Mouse (Mus musculus): ENCODE results near the gene Fnbp4. TPM values are rescaled to one million over a fixed set of nuclear protein-coding genes. Genes with fewer than 3 reads are reported as not detected.
A peak's percentile ranks its signal among the peaks of the same experiment; 100 is the strongest.

Fnbp4 gene
- polyA plus RNA-seq, 1 experiment: 9.3 TPM

DNA sequence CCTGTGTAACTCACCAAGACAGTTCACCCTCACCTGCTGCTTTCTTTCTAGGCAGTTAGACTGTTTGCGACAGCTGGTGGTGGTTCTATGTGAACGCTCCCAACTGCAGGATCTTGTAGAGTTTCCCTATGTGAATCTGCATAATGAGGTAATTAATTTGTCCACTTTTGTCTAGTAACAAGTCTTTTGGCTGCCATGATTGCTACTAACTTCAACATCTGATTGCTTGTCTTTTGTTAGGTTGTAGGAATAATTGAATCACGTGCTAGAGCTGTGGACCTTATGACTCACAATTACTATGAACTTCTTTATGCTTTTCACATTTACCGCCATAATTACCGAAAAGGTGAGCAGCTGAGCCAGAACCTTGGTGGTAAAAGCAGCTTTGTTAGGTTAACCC is 27.2 kb upstream of the Fnbp4 start:
- Histone ChIP-seq H3K4me2 (ENCODE audit: low read depth) (no peak overlapping the region), H3K4me3 (no peak overlapping the region), H3K79me2 (ENCODE audit: control insufficient read depth, insufficient read depth) (no peaks in the 10 kb centered on the region), H3ac (ENCODE audit: control insufficient read depth, insufficient read length) (no peak overlapping the region), H3K27me3 (ENCODE audit: control insufficient read depth, insufficient read depth, insufficient read length) (no peaks in the 10 kb centered on the region), H3K36me3 (ENCODE audit: control insufficient read depth, insufficient read depth) (peaks cover 85% of the 10 kb centered on the region)
- peak in 1 of 3 experiments; percentile 47 for TF ChIP-seq MYOD1 (IDR thresholded peaks at IDR 0.05; ENCODE audit: control insufficient read depth in 1 of 3, insufficient read length in 2 of 3, low read depth in 2 of 3)
- TF ChIP-seq USF1 (IDR thresholded peaks at IDR 0.05; ENCODE audit: low read depth): no peak

DNA sequence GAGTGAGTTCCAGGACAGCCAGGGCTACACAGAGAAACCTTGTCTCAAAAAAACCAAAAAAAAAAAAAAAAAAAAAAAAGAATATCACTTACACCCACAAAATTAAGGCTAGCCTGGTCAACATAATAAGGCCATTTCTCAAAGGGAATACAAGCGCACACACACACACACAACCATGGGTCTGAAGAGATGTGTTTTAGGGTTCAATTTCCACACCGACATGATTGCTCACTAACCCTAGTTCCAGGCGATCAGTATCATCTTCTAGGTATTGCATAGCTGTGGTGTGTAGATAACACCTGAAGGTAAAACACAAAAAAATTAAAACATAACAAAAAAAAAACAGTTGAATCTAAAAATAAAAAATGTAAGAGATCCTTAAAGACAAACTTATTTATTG is 18.4 kb upstream of the Fnbp4 start:
- no peak overlapping the region for H3K4me3 ChIP-seq
- TF ChIP-seq TCF12 (IDR thresholded peaks at IDR 0.05; ENCODE audit: insufficient read depth, poor library complexity, severe bottlenecking) (no peak), POLR2A (IDR thresholded peaks at IDR 0.05; ENCODE audit: insufficient read length, low read depth) (no peak), E2F4 (IDR thresholded peaks at IDR 0.05; ENCODE audit: insufficient read depth) (no peak), MYOG (IDR thresholded peaks at IDR 0.05; ENCODE audit: control insufficient read depth in 1 of 3, insufficient read depth in 1 of 3, insufficient read length in 2 of 3, low read depth in 2 of 3) (no peak), MAX (IDR thresholded peaks at IDR 0.05; ENCODE audit: low read depth) (no peak), MYOD1 (IDR thresholded peaks at IDR 0.05; ENCODE audit: control insufficient read depth in 1 of 3, insufficient read length in 2 of 3, low read depth in 2 of 3) (no peak), SRF (IDR thresholded peaks at IDR 0.05; ENCODE audit: control insufficient read depth, insufficient read length, low read depth) (no peak), CEBPB (IDR thresholded peaks at IDR 0.05; ENCODE audit: insufficient read depth, poor library complexity, severe bottlenecking) (no peak), TCF3 (IDR thresholded peaks at IDR 0.05; ENCODE audit: insufficient read length, low read depth) (no peak), USF1 (IDR thresholded peaks at IDR 0.05; ENCODE audit: low read depth) (no peak), POLR2AphosphoS2 (IDR thresholded peaks at IDR 0.05; ENCODE audit: insufficient read length, low read depth) (no peak), REST (IDR thresholded peaks at IDR 0.05; ENCODE audit: insufficient read depth, insufficient read length) (no peak)
- H3K79me2 ChIP-seq (ENCODE audit: control insufficient read depth, insufficient read depth): no peaks in the 10 kb centered on the region
- peaks cover 71% of the 10 kb centered on the region for H3K36me3 ChIP-seq (ENCODE audit: control insufficient read depth, insufficient read depth)
- H3K4me2 ChIP-seq (ENCODE audit: low read depth): no peak overlapping the region
- no peak overlapping the region for H3ac ChIP-seq (ENCODE audit: control insufficient read depth, insufficient read length)
- no peaks in the 10 kb centered on the region for H3K27me3 ChIP-seq (ENCODE audit: control insufficient read depth, insufficient read depth, insufficient read length)

DNA sequence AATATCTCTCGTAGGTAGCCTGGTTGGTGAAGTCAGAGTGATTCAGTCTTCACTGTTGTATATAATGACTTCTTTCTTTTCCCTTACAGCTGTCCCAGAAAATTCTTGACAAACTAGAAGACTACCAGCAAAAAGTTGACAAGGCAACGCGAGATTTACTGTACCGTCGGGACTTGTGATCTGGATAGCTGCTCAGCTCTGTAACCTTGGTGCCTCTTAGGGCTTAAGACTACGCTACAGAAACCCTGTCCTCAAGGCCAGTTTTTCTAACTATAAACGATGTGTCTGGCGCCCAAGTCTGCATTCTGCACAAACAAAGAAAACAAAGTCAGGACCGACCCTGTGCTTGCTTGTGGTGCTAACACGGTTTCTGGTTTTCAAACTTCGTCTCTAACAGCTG is 9.8 kb upstream of the Fnbp4 start:
- TF ChIP-seq TCF3 (IDR thresholded peaks at IDR 0.05; ENCODE audit: insufficient read length, low read depth) (no peak), REST (IDR thresholded peaks at IDR 0.05; ENCODE audit: insufficient read depth, insufficient read length) (no peak)
- no peak overlapping the region for H3K4me3 ChIP-seq
- no peak overlapping the region for H3ac ChIP-seq (ENCODE audit: control insufficient read depth, insufficient read length)
- no peak overlapping the region for H3K4me2 ChIP-seq (ENCODE audit: low read depth)
- no peaks in the 10 kb centered on the region for H3K27me3 ChIP-seq (ENCODE audit: control insufficient read depth, insufficient read depth, insufficient read length)
- no peaks in the 10 kb centered on the region for H3K79me2 ChIP-seq (ENCODE audit: control insufficient read depth, insufficient read depth)
- H3K36me3 ChIP-seq (ENCODE audit: control insufficient read depth, insufficient read depth): peaks cover 62% of the 10 kb centered on the region

DNA sequence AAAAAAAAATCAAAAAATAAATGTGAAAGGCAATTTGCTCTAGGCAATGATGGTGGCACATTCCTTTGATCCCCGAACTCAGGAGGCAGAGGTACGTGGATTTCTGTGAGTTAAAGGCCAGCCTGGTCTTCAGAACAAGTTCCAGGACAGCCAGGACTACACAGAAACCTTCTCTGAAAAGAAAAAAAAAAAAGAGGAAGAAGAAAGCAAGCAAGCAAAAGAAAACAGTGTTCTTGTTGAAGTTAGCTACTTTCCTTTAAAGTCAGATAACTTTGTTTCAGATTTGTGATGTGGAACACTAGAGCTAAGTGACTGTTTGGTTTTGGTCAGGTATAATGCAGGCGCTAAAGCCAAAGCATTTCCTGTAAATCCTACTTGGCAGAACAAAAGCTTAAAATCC is 6.4 kb upstream of the Fnbp4 start:
- H3ac ChIP-seq (ENCODE audit: control insufficient read depth, insufficient read length): no peak overlapping the region
- peaks cover 41% of the 10 kb centered on the region for H3K36me3 ChIP-seq (ENCODE audit: control insufficient read depth, insufficient read depth)
- H3K79me2 ChIP-seq (ENCODE audit: control insufficient read depth, insufficient read depth): no peaks in the 10 kb centered on the region
- H3K4me2 ChIP-seq (ENCODE audit: low read depth): no peak overlapping the region
- TF ChIP-seq SRF (IDR thresholded peaks at IDR 0.05; ENCODE audit: control insufficient read depth, insufficient read length, low read depth) (no peak), MAX (IDR thresholded peaks at IDR 0.05; ENCODE audit: low read depth) (no peak)
- H3K27me3 ChIP-seq (ENCODE audit: control insufficient read depth, insufficient read depth, insufficient read length): no peaks in the 10 kb centered on the region
- H3K4me3 ChIP-seq: no peak overlapping the region

DNA sequence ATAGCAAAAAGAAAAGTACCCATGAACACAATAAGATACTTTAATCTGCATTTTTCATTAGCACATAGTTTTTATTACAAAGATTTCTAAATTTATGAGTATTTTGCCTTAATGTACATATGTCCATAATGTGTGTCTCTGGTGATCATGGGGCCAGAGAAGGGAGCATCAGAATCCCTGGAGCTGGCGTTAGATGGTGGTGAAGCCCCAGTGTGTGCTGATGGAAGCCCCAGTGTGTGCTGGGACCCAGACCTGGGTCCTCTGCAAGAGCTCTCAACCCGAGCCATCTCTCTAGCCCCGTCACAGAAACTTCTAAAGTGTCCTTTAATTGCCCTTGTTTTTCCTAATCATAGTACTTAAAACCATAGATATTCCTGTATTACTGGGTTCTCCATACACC is 5.8 kb upstream of the Fnbp4 start:
- H3K36me3 ChIP-seq (ENCODE audit: control insufficient read depth, insufficient read depth): peaks cover 41% of the 10 kb centered on the region
- H3K79me2 ChIP-seq (ENCODE audit: control insufficient read depth, insufficient read depth): no peaks in the 10 kb centered on the region
- no peak for TF ChIP-seq TCF3 (IDR thresholded peaks at IDR 0.05; ENCODE audit: insufficient read length, low read depth)
- TF ChIP-seq USF1 (IDR thresholded peaks at IDR 0.05; ENCODE audit: low read depth): no peak
- TF ChIP-seq POLR2AphosphoS2 (IDR thresholded peaks at IDR 0.05; ENCODE audit: insufficient read length, low read depth): no peak
- no peak for TF ChIP-seq E2F4 (IDR thresholded peaks at IDR 0.05; ENCODE audit: insufficient read depth)
- no peak for TF ChIP-seq MYOG (IDR thresholded peaks at IDR 0.05; ENCODE audit: control insufficient read depth in 1 of 3, insufficient read depth in 1 of 3, insufficient read length in 2 of 3, low read depth in 2 of 3)
- no peak for TF ChIP-seq POLR2A (IDR thresholded peaks at IDR 0.05; ENCODE audit: insufficient read length, low read depth)
- no peak for TF ChIP-seq SRF (IDR thresholded peaks at IDR 0.05; ENCODE audit: control insufficient read depth, insufficient read length, low read depth)
- no peak for TF ChIP-seq MAX (IDR thresholded peaks at IDR 0.05; ENCODE audit: low read depth)
- no peak overlapping the region for H3K4me2 ChIP-seq (ENCODE audit: low read depth)
- no peaks in the 10 kb centered on the region for H3K27me3 ChIP-seq (ENCODE audit: control insufficient read depth, insufficient read depth, insufficient read length)
- H3ac ChIP-seq (ENCODE audit: control insufficient read depth, insufficient read length): no peak overlapping the region
- no peak overlapping the region for H3K4me3 ChIP-seq

DNA sequence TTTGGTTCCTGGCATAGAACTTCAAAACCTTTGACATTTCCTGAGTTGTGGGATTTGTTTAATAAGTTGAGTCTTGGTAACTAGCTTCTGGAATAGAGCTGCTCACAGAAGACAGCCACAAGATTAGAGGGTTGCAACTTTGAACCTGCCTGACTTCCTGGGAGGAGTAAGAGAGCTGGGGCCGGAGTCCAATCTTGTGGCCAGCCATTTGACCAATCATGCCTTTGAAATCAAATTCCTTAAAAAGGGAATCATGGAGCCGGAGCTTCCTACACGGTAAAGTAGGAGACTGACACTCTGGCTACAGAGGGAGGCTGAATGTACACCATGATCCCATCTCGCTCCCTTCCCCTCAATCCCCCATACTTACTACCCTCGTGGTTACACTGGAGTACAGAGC is 5.2 kb upstream of the Fnbp4 start:
- no peaks in the 10 kb centered on the region for H3K79me2 ChIP-seq (ENCODE audit: control insufficient read depth, insufficient read depth)
- H3K4me2 ChIP-seq (ENCODE audit: low read depth): no peak overlapping the region
- peaks cover 35% of the 10 kb centered on the region for H3K36me3 ChIP-seq (ENCODE audit: control insufficient read depth, insufficient read depth)
- H3K4me3 ChIP-seq: no peak overlapping the region
- H3ac ChIP-seq (ENCODE audit: control insufficient read depth, insufficient read length): no peak overlapping the region
- H3K27me3 ChIP-seq (ENCODE audit: control insufficient read depth, insufficient read depth, insufficient read length): no peaks in the 10 kb centered on the region
- no peak for TF ChIP-seq USF1 (IDR thresholded peaks at IDR 0.05; ENCODE audit: low read depth)
- no peak for TF ChIP-seq SRF (IDR thresholded peaks at IDR 0.05; ENCODE audit: control insufficient read depth, insufficient read length, low read depth)
- no peak for TF ChIP-seq TCF12 (IDR thresholded peaks at IDR 0.05; ENCODE audit: insufficient read depth, poor library complexity, severe bottlenecking)
- TF ChIP-seq CEBPB (IDR thresholded peaks at IDR 0.05; ENCODE audit: insufficient read depth, poor library complexity, severe bottlenecking): no peak
- TF ChIP-seq POLR2AphosphoS2 (IDR thresholded peaks at IDR 0.05; ENCODE audit: insufficient read length, low read depth): no peak
- no peak for TF ChIP-seq POLR2A (IDR thresholded peaks at IDR 0.05; ENCODE audit: insufficient read length, low read depth)
- TF ChIP-seq REST (IDR thresholded peaks at IDR 0.05; ENCODE audit: insufficient read depth, insufficient read length): no peak

Measured in myocyte (in vitro differentiated cells).